Mouse (Mus musculus): ENCODE measurements around the gene Lmo4. TPM values are rescaled to one million over a fixed set of nuclear protein-coding genes. Genes with fewer than 3 reads are reported as not detected.

The Lmo4 gene
- 100 to 1,000 TPM; 131 to 140 TPM for total RNA-seq (2023)

GRCm38 (mm10) chr3:144204413-144205311 lies at the start of gene Lmo4:
Gene Lmo4 (minus strand): TSS chr3:144205220.

